26 mouse cellular contexts compared by ENCODE assay signal in the genomic region with DNA sequence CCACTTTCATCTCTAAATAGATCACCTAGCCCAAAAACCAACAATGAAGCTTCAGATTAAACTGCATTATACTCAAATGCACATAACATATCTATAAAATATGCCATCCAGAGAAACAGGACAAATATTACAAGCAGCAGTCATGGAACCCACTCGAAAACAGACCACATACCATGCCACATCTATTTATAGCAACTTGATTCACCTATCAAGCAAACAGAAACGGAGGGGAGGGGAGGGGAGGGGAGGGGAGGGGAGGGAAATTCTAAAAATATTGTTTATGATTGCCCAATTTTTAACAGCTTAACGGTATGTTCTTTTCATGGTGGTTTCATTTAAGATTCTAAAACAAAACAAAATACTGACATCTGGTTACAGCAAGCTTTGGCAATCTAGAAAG.
"Had no signal": no experiment of that assay in that cellular context is flagged by ENCODE, and none has a peak within 500 bp of the region (broad histone marks: within the 10 kb centered on the region; RNA-seq: fewer than 3 reads in every experiment).

No protein-coding gene starts in this region.

- H3K4me3 ChIP-seq: heart, embryonic 10.5 days; heart, embryonic 13.5 days; heart, embryonic 15.5 days; hindbrain, embryonic 10.5 days; hindbrain, embryonic 12.5 days; intestine, embryonic 15.5 days; layer of hippocampus, adult 2 months; limb, embryonic 13.5 days; limb, embryonic 15.5 days; liver, embryonic 12.5 days had no signal

- H3K27me3 ChIP-seq: heart, embryonic 13.5 days; heart, embryonic 15.5 days; hindbrain, embryonic 12.5 days; intestine, embryonic 15.5 days; limb, embryonic 13.5 days; limb, embryonic 15.5 days; liver, embryonic 12.5 days had no signal

- DNase-seq: gastrocnemius, postnatal 14 days; gastrocnemius, postnatal 36 days; heart, adult 18-20 months; heart, postnatal 10 days; heart, postnatal 4 days; kidney, adult 18-20 months; kidney, adult 8-10 months; kidney, postnatal 10 days; kidney, postnatal 25 days; kidney, postnatal 4 days; layer of hippocampus, postnatal 36 days; left cerebral cortex, postnatal 4 days had no signal

- H3K9me3 ChIP-seq: heart, embryonic 10.5 days; heart, embryonic 13.5 days; heart, embryonic 15.5 days; hindbrain, embryonic 10.5 days; hindbrain, embryonic 12.5 days; intestine, embryonic 15.5 days; limb, embryonic 13.5 days; limb, embryonic 15.5 days; liver, embryonic 12.5 days had no signal

- H3K36me3 ChIP-seq: heart, embryonic 10.5 days; heart, embryonic 15.5 days; hindbrain, embryonic 12.5 days; intestine, embryonic 15.5 days; limb, embryonic 15.5 days had no signal

- H3K4me2 ChIP-seq: heart, embryonic 13.5 days; heart, embryonic 15.5 days; hindbrain, embryonic 12.5 days; hindbrain, embryonic 14.5 days; intestine, embryonic 15.5 days; limb, embryonic 13.5 days; limb, embryonic 15.5 days; liver, embryonic 12.5 days had no signal

- ATAC-seq: hindbrain, embryonic 16.5 days; inflammation-experienced regulatory T-cells, adult 6 months; intestine, embryonic 15.5 days; intestine, postnatal 0 days; liver, embryonic 12.5 days had no signal

- H3K27ac ChIP-seq: heart, embryonic 10.5 days; heart, embryonic 13.5 days; heart, embryonic 15.5 days; hindbrain, embryonic 10.5 days; hindbrain, embryonic 12.5 days; hindbrain, embryonic 14.5 days; intestine, embryonic 15.5 days; limb, embryonic 13.5 days; limb, embryonic 15.5 days; liver, embryonic 12.5 days had no signal

- H3K4me1 ChIP-seq: hindbrain, embryonic 10.5 days; hindbrain, embryonic 12.5 days; intestine, embryonic 15.5 days; limb, embryonic 13.5 days; limb, embryonic 15.5 days; liver, embryonic 12.5 days had no signal

- H3K9ac ChIP-seq: heart, embryonic 13.5 days; heart, embryonic 15.5 days; hindbrain, embryonic 12.5 days; hindbrain, embryonic 14.5 days; intestine, embryonic 15.5 days; limb, embryonic 13.5 days; limb, embryonic 15.5 days; liver, embryonic 12.5 days had no signal
